In the genomic region with DNA sequence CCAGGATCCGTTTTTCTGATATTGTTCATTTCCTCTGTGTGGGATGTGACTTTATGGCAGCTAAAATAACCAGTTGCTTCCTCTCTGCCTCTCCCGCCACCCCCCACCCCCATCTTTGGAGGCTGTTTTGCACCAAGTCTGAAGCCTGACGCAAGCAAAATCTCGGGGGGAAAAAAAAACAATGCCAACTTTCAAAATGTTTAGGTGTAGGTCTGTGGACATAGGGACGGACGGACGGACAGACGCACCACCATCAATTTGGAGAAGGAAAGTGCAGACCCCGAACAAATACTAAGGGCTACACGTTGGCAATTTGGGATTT, we compare ENCODE assay signal across 8 mouse cellular contexts. TPM values are rescaled to one million over a fixed set of nuclear protein-coding genes. Genes with fewer than 3 reads are reported as not detected.
DNase-seq lines count a peak whose midpoint lies in the region; ATAC-seq and TF ChIP-seq lines count a peak whose summit lies in the region.

No protein-coding gene starts in this region.

- no peak for TF ChIP-seq POLR2A in heart, adult 2 months (IDR thresholded peaks at IDR 0.05; ENCODE audit: insufficient read depth, low read depth, low read length)

- H3K27ac ChIP-seq in heart, adult 2 months, result peak overlapping the region; percentile 86
- H3K27ac ChIP-seq in midbrain, embryonic 12.5 days (replicated peaks), result no peak overlapping the region
- no peak overlapping the region for H3K27ac ChIP-seq in midbrain, embryonic 13.5 days

- no peak for TF ChIP-seq CTCF in heart, adult 2 months (IDR thresholded peaks at IDR 0.05)

- peak in 1 of 2 experiments; percentile 41 for DNase-seq in heart, adult 2 months
- no peak for DNase-seq in heart, postnatal 4 days
- DNase-seq in liver, result peak; percentile 59
- DNase-seq in cerebellum, postnatal 25 days, result no peak
- no peak for DNase-seq in gastrocnemius, postnatal 10 days
- no peak for DNase-seq in left cerebral cortex, postnatal 4 days

- no peak for ATAC-seq in midbrain, embryonic 12.5 days (ENCODE audit: low FRiP score, low read depth)
- ATAC-seq in midbrain, embryonic 13.5 days, result no peak

- no peak overlapping the region for H3K4me2 ChIP-seq in midbrain, embryonic 12.5 days (replicated peaks)
- H3K4me2 ChIP-seq in midbrain, embryonic 13.5 days (replicated peaks), result no peak overlapping the region

- H3K4me1 ChIP-seq in heart, adult 2 months (ENCODE audit: control insufficient read depth, insufficient read depth, low read length), result no peaks in the 10 kb centered on the region; the same call in 1 of the 2 replicates
- peaks cover 16% of the 10 kb centered on the region for H3K4me1 ChIP-seq in midbrain, embryonic 12.5 days
- H3K4me1 ChIP-seq in midbrain, embryonic 13.5 days (replicated peaks), result peaks cover 18% of the 10 kb centered on the region

- peaks cover 8% of the 10 kb centered on the region for H3K27me3 ChIP-seq in heart, adult 2 months (ENCODE audit: control insufficient read depth, insufficient read depth, low read length)
- H3K27me3 ChIP-seq in midbrain, embryonic 12.5 days, result peaks cover 88% of the 10 kb centered on the region
- H3K27me3 ChIP-seq in midbrain, embryonic 13.5 days, result peaks cover 92% of the 10 kb centered on the region

- peak overlapping the region; percentile 36 for H3K4me3 ChIP-seq in heart, adult 2 months
- H3K4me3 ChIP-seq in midbrain, embryonic 12.5 days, result peak overlapping the region; percentile 44; the same call in 1 of the 2 replicates
- H3K4me3 ChIP-seq in midbrain, embryonic 13.5 days (replicated peaks), result no peak overlapping the region

- TF ChIP-seq EP300 in heart, adult 2 months (IDR thresholded peaks at IDR 0.05; ENCODE audit: insufficient read depth, low read depth, low read length), result no peak

- intact Hi-C loops in heart, adult 2 months (cut with DNase I), result loop anchor here (5.0 kb wide), 3 partner anchors 46 to 91 kb away; no protein-coding TSS in a partner anchor
- intact Hi-C loops in left cerebral cortex, postnatal 4 days (cut with DNase I), result no loop called here

- H3K79me2 ChIP-seq in heart, adult 2 months (replicated peaks; ENCODE audit: control insufficient read depth, insufficient read depth, low read length), result no peaks in the 10 kb centered on the region

- no peaks in the 10 kb centered on the region for H3K36me3 ChIP-seq in heart, adult 2 months (ENCODE audit: control insufficient read depth, insufficient read depth, low read length)
- no peaks in the 10 kb centered on the region for H3K36me3 ChIP-seq in midbrain, embryonic 12.5 days
- no peaks in the 10 kb centered on the region for H3K36me3 ChIP-seq in midbrain, embryonic 13.5 days

- no peaks in the 10 kb centered on the region for H3K9me3 ChIP-seq in midbrain, embryonic 12.5 days
- H3K9me3 ChIP-seq in midbrain, embryonic 13.5 days, result no peaks in the 10 kb centered on the region

- H3K9ac ChIP-seq in heart, adult 2 months (ENCODE audit: low read depth, low read length), result peak overlapping the region; percentile 50; the same call in 1 of the 2 replicates
- H3K9ac ChIP-seq in midbrain, embryonic 12.5 days (replicated peaks), result no peak overlapping the region
- no peak overlapping the region for H3K9ac ChIP-seq in midbrain, embryonic 13.5 days (replicated peaks)

- 21% methylated on average over 10 of the region's 10 CpGs for WGBS in heart, adult 2 months
- 3% methylated on average over 10 of the region's 10 CpGs for WGBS in midbrain, embryonic 12.5 days
- WGBS in midbrain, embryonic 13.5 days, result 5% methylated on average over 10 of the region's 10 CpGs

RNA-seq across cellular contexts. Expression of gene Hhex, which starts 1.2 kb away (rescaled TPM):
- 1 to 10 TPM; 2.2 to 4.2 TPM for total RNA-seq in heart, adult 2 months (2021)
- polyA plus RNA-seq in heart, adult 2 months (2012; rRNA removed), result 2.0 and 2.3 TPM in 2 replicates
- total RNA-seq in heart, postnatal 4 days (2021), result 1 to 10 TPM; 7.3 to 9.1 TPM
- polyA plus RNA-seq in midbrain, embryonic 12.5 days (2016; fragmentation: Nextera tagmentation; extraction: Ambion mirVana), result 6.5 and 7.8 TPM in 2 replicates
- polyA plus RNA-seq in midbrain, embryonic 13.5 days (2015; fragmentation: Nextera tagmentation; extraction: Ambion mirVana), result 4.9 and 5.1 TPM in 2 replicates
- 1 to 10 TPM; 3.5 to 5.7 TPM for total RNA-seq in gastrocnemius, postnatal 10 days (2021)
- total RNA-seq in left cerebral cortex, postnatal 4 days (2021), result 1 to 10 TPM; 1.8 to 2.8 TPM

RNA-seq across cellular contexts. Expression of gene Kif11, which starts 59.6 kb away (rescaled TPM):
- under 1 TPM; 0.34 to 0.66 TPM for total RNA-seq in heart, adult 2 months (2021)
- 0.20 and 0.35 TPM in 2 replicates for polyA plus RNA-seq in heart, adult 2 months (2012; rRNA removed)
- total RNA-seq in heart, postnatal 4 days (2021), result 10 to 100 TPM; 36.8 to 41.7 TPM
- polyA plus RNA-seq in midbrain, embryonic 12.5 days (2016; fragmentation: Nextera tagmentation; extraction: Ambion mirVana), result 78.1 and 79.3 TPM in 2 replicates
- 27.1 and 29.0 TPM in 2 replicates for polyA plus RNA-seq in midbrain, embryonic 13.5 days (2015; fragmentation: Nextera tagmentation; extraction: Ambion mirVana)
- 10 to 100 TPM in 1 of 2 experiments, 1 to 10 TPM in 1; 8.4 to 10.2 TPM for total RNA-seq in gastrocnemius, postnatal 10 days (2021)
- total RNA-seq in left cerebral cortex, postnatal 4 days (2021), result 1 to 10 TPM; 6.9 to 7.0 TPM

Comparison
In these comparisons a context has a peak if more than half of its experiments do, and no peak if none do; other contexts are left out.
1. RNA of gene Kif11, which starts 59.6 kb away (total RNA-seq): 36.8 to 41.7 TPM in heart, postnatal 4 days, 8.4 to 10.2 TPM in gastrocnemius, postnatal 10 days and 6.9 to 7.0 TPM in left cerebral cortex, postnatal 4 days; 0.34 to 0.66 TPM in heart, adult 2 months; every median in the first group is over 4 times any median in the second.